Mouse (Mus musculus): ENCODE measurements around the gene Usp7. TPM values are rescaled to one million over a fixed set of nuclear protein-coding genes. Genes with fewer than 3 reads are reported as not detected.

Gene Usp7
- polyA plus RNA-seq, 1 experiment from 2014 or later = 31.9 TPM

- Histone ChIP-seq H3K9me3 (replicated peaks; ENCODE audit: control insufficient read depth, low read length) (no peaks in the 10 kb centered on the region), H3K4me3 (ENCODE audit: low read depth, low read length) (no peak overlapping the region), H3K27ac (ENCODE audit: low read depth, low read length) (no peak overlapping the region), H3K4me2 (no peak overlapping the region), H3K9ac (ENCODE audit: low read depth, low read length) (no peak overlapping the region), H3K4me1 (ENCODE audit: control insufficient read depth, insufficient read depth, low read length) (no peaks in the 10 kb centered on the region; the same call in 1 of the 2 replicates), H3K36me3 (ENCODE audit: control insufficient read depth, insufficient read depth, low read length) (peaks cover 35% of the 10 kb centered on the region), H3K27me3 (ENCODE audit: control insufficient read depth, insufficient read depth, low read length) (no peaks in the 10 kb centered on the region)
- no peak for ATAC-seq (replicated peaks; ENCODE audit: insufficient number of reproducible peaks, low FRiP score, low TSS enrichment)
- 75% methylated on average over 9 of the region's 9 CpGs for WGBS (ENCODE audit: insufficient replicate concordance)
Measured at GRCm38 (mm10) chr16:8655599-8655998, 136.5 kb downstream of the Usp7 start.

- no peak overlapping the region for H3K4me3 ChIP-seq (ENCODE audit: low read depth, low read length)
- no peaks in the 10 kb centered on the region for H3K27me3 ChIP-seq (ENCODE audit: control insufficient read depth, insufficient read depth, low read length)
- no peak overlapping the region for H3K9ac ChIP-seq (ENCODE audit: low read depth, low read length)
- ATAC-seq (replicated peaks; ENCODE audit: insufficient number of reproducible peaks, low FRiP score, low TSS enrichment) = no peak
- no peak overlapping the region for H3K4me2 ChIP-seq
- no peaks in the 10 kb centered on the region for H3K9me3 ChIP-seq (replicated peaks; ENCODE audit: control insufficient read depth, low read length)
- peaks cover 34% of the 10 kb centered on the region for H3K36me3 ChIP-seq (ENCODE audit: control insufficient read depth, insufficient read depth, low read length)
- 86% methylated on average over 6 of the region's 6 CpGs for WGBS (ENCODE audit: insufficient replicate concordance)
- H3K27ac ChIP-seq (ENCODE audit: low read depth, low read length) = no peak overlapping the region
- no peaks in the 10 kb centered on the region for H3K4me1 ChIP-seq (ENCODE audit: control insufficient read depth, insufficient read depth, low read length)
Measured at GRCm38 (mm10) chr16:8655108-8655507, 137.0 kb downstream of the Usp7 start.

GRCm38 (mm10) chr16:8650007-8650406 lies 142.1 kb downstream of the Usp7 start:
- H3K36me3 ChIP-seq (ENCODE audit: control insufficient read depth, insufficient read depth, low read length) = peaks cover 34% of the 10 kb centered on the region

GRCm38 (mm10) chr16:8645546-8645945 lies 146.6 kb downstream of the Usp7 start:
- Histone ChIP-seq H3K9me3 (replicated peaks; ENCODE audit: control insufficient read depth, low read length) (no peaks in the 10 kb centered on the region), H3K36me3 (ENCODE audit: control insufficient read depth, insufficient read depth, low read length) (peaks cover 39% of the 10 kb centered on the region), H3K4me2 (no peak overlapping the region), H3K4me1 (ENCODE audit: control insufficient read depth, insufficient read depth, low read length) (no peaks in the 10 kb centered on the region), H3K27ac (ENCODE audit: low read depth, low read length) (no peak overlapping the region), H3K9ac (ENCODE audit: low read depth, low read length) (no peak overlapping the region), H3K4me3 (ENCODE audit: low read depth, low read length) (no peak overlapping the region), H3K27me3 (ENCODE audit: control insufficient read depth, insufficient read depth, low read length) (no peaks in the 10 kb centered on the region)
- 80% methylated on average over 6 of the region's 6 CpGs for WGBS (ENCODE audit: insufficient replicate concordance)
- ATAC-seq (replicated peaks; ENCODE audit: insufficient number of reproducible peaks, low FRiP score, low TSS enrichment) = no peak

More at GRCm38 (mm10) chr16:8650007-8650406, 142.1 kb downstream of the Usp7 start:
- Histone ChIP-seq H3K4me2 (no peak overlapping the region), H3K4me1 (ENCODE audit: control insufficient read depth, insufficient read depth, low read length) (no peaks in the 10 kb centered on the region), H3K9ac (ENCODE audit: low read depth, low read length) (no peak overlapping the region), H3K4me3 (ENCODE audit: low read depth, low read length) (no peak overlapping the region), H3K9me3 (replicated peaks; ENCODE audit: control insufficient read depth, low read length) (no peaks in the 10 kb centered on the region), H3K27me3 (ENCODE audit: control insufficient read depth, insufficient read depth, low read length) (no peaks in the 10 kb centered on the region), H3K27ac (ENCODE audit: low read depth, low read length) (no peak overlapping the region)
- 94% methylated on average over 3 of the region's 3 CpGs for WGBS (ENCODE audit: insufficient replicate concordance)
- no peak for ATAC-seq (replicated peaks; ENCODE audit: insufficient number of reproducible peaks, low FRiP score, low TSS enrichment)

GRCm38 (mm10) chr16:8643855-8644254 lies 148.3 kb downstream of the Usp7 start:
- Histone ChIP-seq H3K36me3 (ENCODE audit: control insufficient read depth, insufficient read depth, low read length) (peaks cover 30% of the 10 kb centered on the region), H3K27me3 (ENCODE audit: control insufficient read depth, insufficient read depth, low read length) (no peaks in the 10 kb centered on the region)
- peak; percentile 65; the same call in 1 of the 2 replicates for ATAC-seq (replicated peaks; ENCODE audit: insufficient number of reproducible peaks, low FRiP score, low TSS enrichment)

More at GRCm38 (mm10) chr16:8643855-8644254, 148.3 kb downstream of the Usp7 start:
- H3K4me3 ChIP-seq (ENCODE audit: low read depth, low read length) = no peak overlapping the region
- no peak overlapping the region for H3K27ac ChIP-seq (ENCODE audit: low read depth, low read length)
- H3K4me1 ChIP-seq (ENCODE audit: control insufficient read depth, insufficient read depth, low read length) = peaks cover 6% of the 10 kb centered on the region
- H3K9ac ChIP-seq (ENCODE audit: low read depth, low read length) = no peak overlapping the region
- WGBS (ENCODE audit: insufficient replicate concordance) = 70% methylated on average over 2 of the region's 2 CpGs
- no peak overlapping the region for H3K4me2 ChIP-seq
- H3K9me3 ChIP-seq (replicated peaks; ENCODE audit: control insufficient read depth, low read length) = no peaks in the 10 kb centered on the region

Other genes starting within 250 kb of the Usp7 start
- gene Pmm2, start 154.6 kb downstream of the Usp7 start, polyA plus RNA-seq (2014; fragmentation: Nextera tagmentation; extraction: Ambion mirVana) = 38.5 and 40.3 TPM in 2 replicates
- gene Tmem186, start 154.6 kb downstream of the Usp7 start, polyA plus RNA-seq (2014; fragmentation: Nextera tagmentation; extraction: Ambion mirVana) = 10.5 and 16.3 TPM in 2 replicates
- gene Carhsp1, start 120.2 kb downstream of the Usp7 start, polyA plus RNA-seq (2014; fragmentation: Nextera tagmentation; extraction: Ambion mirVana) = 39.1 and 42.4 TPM in 2 replicates
- gene Gm5767, start 111.5 kb downstream of the Usp7 start, polyA plus RNA-seq (2014; fragmentation: Nextera tagmentation; extraction: Ambion mirVana) = not detected in 2 replicates
- 13.4 and 14.4 TPM in 2 replicates for gene 1810013L24Rik, start 37.8 kb upstream of the Usp7 start, polyA plus RNA-seq (2014; fragmentation: Nextera tagmentation; extraction: Ambion mirVana)